Mouse (Mus musculus) retina, adult 2 months (tissue): ENCODE measurements around the gene AI481877.
"Not testable (repeated sequence)": the region's sequence is repeated elsewhere in the genome, so short reads cannot be mapped to it uniquely, and the experiment has no call there.

Source experiments
- DNase-seq: peaks from one replicate; pipeline ENCODE4 v3.0.0-alpha.2; 2012; ENCODE audit warnings: low read depth, low spot score

The AI481877 gene

GRCm38 (mm10) chr4:59138507-59139033, at the start of gene AI481877:
TSS of gene AI481877 (minus strand) at chr4:59138983.
- not testable (repeated sequence) for DNase-seq

GRCm38 (mm10) chr4:59188474-59188801, 49.7 kb upstream of the AI481877 start:
- DNase-seq, result no peak

GRCm38 (mm10) chr4:59187289-59187688, 48.5 kb upstream of the AI481877 start:
- no peak for DNase-seq

GRCm38 (mm10) chr4:59185671-59186070, 46.9 kb upstream of the AI481877 start:
- no peak for DNase-seq

GRCm38 (mm10) chr4:59181320-59182271, 42.8 kb upstream of the AI481877 start:
- DNase-seq, result no peak

- no peak for DNase-seq
These were observed 38.8 kb upstream of the AI481877 start for GRCm38 (mm10) chr4:59177566-59177965.

GRCm38 (mm10) chr4:59175929-59176328, 37.1 kb upstream of the AI481877 start:
- DNase-seq, result no peak

- no peak for DNase-seq
These were observed 36.2 kb upstream of the AI481877 start for GRCm38 (mm10) chr4:59175003-59175402.

GRCm38 (mm10) chr4:59173181-59173922, 34.6 kb upstream of the AI481877 start:
- no peak for DNase-seq

- no peak for DNase-seq
These were observed 33.8 kb upstream of the AI481877 start for GRCm38 (mm10) chr4:59172616-59173015.

- no peak for DNase-seq
These were observed 31.2 kb upstream of the AI481877 start for GRCm38 (mm10) chr4:59169981-59170380.

- DNase-seq, result no peak
These were observed 28.6 kb upstream of the AI481877 start for GRCm38 (mm10) chr4:59167251-59167847.

- no peak for DNase-seq
These were observed 25.3 kb upstream of the AI481877 start for GRCm38 (mm10) chr4:59164034-59164433.

GRCm38 (mm10) chr4:59160959-59161670, 22.3 kb upstream of the AI481877 start:
- DNase-seq, result no peak

- DNase-seq, result no peak
These were observed 21.5 kb upstream of the AI481877 start for GRCm38 (mm10) chr4:59160289-59160688.

- DNase-seq, result no peak
These were observed 18.9 kb upstream of the AI481877 start for GRCm38 (mm10) chr4:59157654-59158053.

GRCm38 (mm10) chr4:59156897-59157592, 18.3 kb upstream of the AI481877 start:
- DNase-seq, result no peak

- DNase-seq, result no peak
These were observed 13.2 kb upstream of the AI481877 start for GRCm38 (mm10) chr4:59151953-59152352.

- DNase-seq, result no peak
These were observed 12.1 kb upstream of the AI481877 start for GRCm38 (mm10) chr4:59150907-59151306.

GRCm38 (mm10) chr4:59149043-59149442, 10.3 kb upstream of the AI481877 start:
- no peak for DNase-seq

- no peak for DNase-seq
These were observed 9.8 kb downstream of the AI481877 start for GRCm38 (mm10) chr4:59128935-59129334.
